Mouse (Mus musculus) stomach, postnatal 0 days (tissue): ENCODE measurements at regions not wholly inside any gene's neighbourhood (a gene's known extent, or its start where the extent isn't known, plus 50 kb on each side); places are given as distances from the start of the nearest gene placed in this dataset.

Source experiments
- CTCF ChIP-seq: IDR thresholded peaks from 2 replicates; pipeline ENCODE4 v1.5.1; 2016; ENCODE audit warnings: antibody characterized with exemption, low read depth, mild to moderate bottlenecking, moderate library complexity
- EP300 ChIP-seq: optimal IDR thresholded peaks from 2 replicates; pipeline ENCODE3; 2016; ENCODE audit warnings: antibody characterized with exemption

DNA sequence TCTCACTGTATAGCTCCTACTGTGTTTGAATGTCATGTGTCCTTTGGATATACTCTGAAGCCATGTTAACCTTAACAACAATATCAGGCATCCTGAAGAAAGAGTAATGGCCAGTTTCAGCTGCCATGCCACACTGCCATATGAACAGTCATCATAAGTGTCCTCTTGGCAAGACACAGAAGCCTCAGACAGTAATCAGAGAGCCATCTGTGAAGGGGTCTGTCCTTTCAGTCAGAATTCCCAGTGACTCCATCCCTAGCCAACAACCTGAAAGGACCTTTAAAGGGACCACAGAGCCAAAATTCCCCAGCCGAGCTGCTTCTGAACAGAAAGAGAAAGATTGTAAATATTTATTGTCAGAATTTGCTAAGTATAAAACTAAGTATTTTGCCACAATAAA, 63.9 kb upstream of the Plppr4 start:
- no peak for TF ChIP-seq CTCF
- TF ChIP-seq EP300: no peak
